Mouse (Mus musculus): ENCODE measurements around the gene Cdh11. TPM values are rescaled to one million over a fixed set of nuclear protein-coding genes. Genes with fewer than 3 reads are reported as not detected.
"Not testable (repeated sequence)": the region's sequence is repeated elsewhere in the genome, so short reads cannot be mapped to it uniquely, and the experiment has no call there.

The Cdh11 gene
- polyA plus RNA-seq, 1 experiment: 11.7 TPM

GRCm38 (mm10) chr8:102700245-102700644 lies 85.2 kb downstream of the Cdh11 start:
- TF ChIP-seq POLR2A (IDR thresholded peaks at IDR 0.05; ENCODE audit: borderline replicate concordance, insufficient read depth, low read length) (no peak), CTCF (IDR thresholded peaks at IDR 0.05; ENCODE audit: borderline replicate concordance, insufficient read depth, low read depth, low read length) (no peak)
- Histone ChIP-seq H3K4me1 (ENCODE audit: control insufficient read depth, insufficient read depth, low read length) (no peaks in the 10 kb centered on the region), H3K27me3 (ENCODE audit: control insufficient read depth, insufficient read depth, low read length) (no peaks in the 10 kb centered on the region), H3K27ac (ENCODE audit: insufficient read depth, low read length) (no peak overlapping the region), H3K4me3 (replicated peaks; ENCODE audit: insufficient read depth, low read depth, low read length) (no peak overlapping the region)
- WGBS: 66% methylated on average over 1 of the region's 1 CpGs
- no peak for DNase-seq

- Histone ChIP-seq H3K4me1 (ENCODE audit: control insufficient read depth, insufficient read depth, low read length) (no peaks in the 10 kb centered on the region), H3K27me3 (ENCODE audit: control insufficient read depth, insufficient read depth, low read length) (no peaks in the 10 kb centered on the region), H3K27ac (ENCODE audit: insufficient read depth, low read length) (no peak overlapping the region), H3K4me3 (replicated peaks; ENCODE audit: insufficient read depth, low read depth, low read length) (no peak overlapping the region)
- WGBS: 31% methylated on average over 11 of the region's 11 CpGs
- DNase-seq: no peak
- TF ChIP-seq POLR2A (IDR thresholded peaks at IDR 0.05; ENCODE audit: borderline replicate concordance, insufficient read depth, low read length) (no peak), CTCF (IDR thresholded peaks at IDR 0.05; ENCODE audit: borderline replicate concordance, insufficient read depth, low read depth, low read length) (no peak)
Observed at GRCm38 (mm10) chr8:102698232-102698837, 87.1 kb downstream of the Cdh11 start.

DNA sequence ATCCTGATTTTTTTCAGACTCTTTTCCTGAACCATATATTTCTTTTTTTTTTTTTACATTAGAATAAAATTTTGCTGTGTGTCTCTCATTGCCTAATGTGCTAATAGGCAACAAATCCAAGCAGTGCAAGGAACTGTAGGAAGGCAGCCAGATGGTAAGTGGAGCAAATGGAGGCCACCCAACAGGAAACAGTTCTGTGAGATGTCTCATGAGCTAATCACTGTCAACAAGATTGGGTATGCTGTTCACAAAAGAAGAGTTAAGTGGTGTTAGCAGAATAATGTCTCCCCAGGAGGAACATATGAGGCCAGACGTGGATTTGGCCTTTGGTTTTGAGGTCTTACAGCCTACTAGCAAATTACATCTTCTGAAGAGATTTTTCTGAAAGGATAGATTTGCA lies 92.0 kb downstream of the Cdh11 start:
- DNase-seq: no peak
- Histone ChIP-seq H3K4me1 (ENCODE audit: control insufficient read depth, insufficient read depth, low read length) (no peaks in the 10 kb centered on the region), H3K27me3 (ENCODE audit: control insufficient read depth, insufficient read depth, low read length) (no peaks in the 10 kb centered on the region), H3K4me3 (replicated peaks; ENCODE audit: insufficient read depth, low read depth, low read length) (no peak overlapping the region), H3K27ac (ENCODE audit: insufficient read depth, low read length) (no peak overlapping the region)
- TF ChIP-seq CTCF (IDR thresholded peaks at IDR 0.05; ENCODE audit: borderline replicate concordance, insufficient read depth, low read depth, low read length) (no peak), POLR2A (IDR thresholded peaks at IDR 0.05; ENCODE audit: borderline replicate concordance, insufficient read depth, low read length) (no peak)
- WGBS: 43% methylated on average over 1 of the region's 1 CpGs

- not testable (repeated sequence) for H3K27ac ChIP-seq (ENCODE audit: insufficient read depth, low read length); H3K4me1 ChIP-seq (ENCODE audit: control insufficient read depth, insufficient read depth, low read length); H3K4me3 ChIP-seq (replicated peaks; ENCODE audit: insufficient read depth, low read depth, low read length); DNase-seq; H3K27me3 ChIP-seq (ENCODE audit: control insufficient read depth, insufficient read depth, low read length)
- WGBS: 56% methylated on average over 7 of the region's 7 CpGs
Observed at GRCm38 (mm10) chr8:102685491-102685890, 100.0 kb downstream of the Cdh11 start.

DNA sequence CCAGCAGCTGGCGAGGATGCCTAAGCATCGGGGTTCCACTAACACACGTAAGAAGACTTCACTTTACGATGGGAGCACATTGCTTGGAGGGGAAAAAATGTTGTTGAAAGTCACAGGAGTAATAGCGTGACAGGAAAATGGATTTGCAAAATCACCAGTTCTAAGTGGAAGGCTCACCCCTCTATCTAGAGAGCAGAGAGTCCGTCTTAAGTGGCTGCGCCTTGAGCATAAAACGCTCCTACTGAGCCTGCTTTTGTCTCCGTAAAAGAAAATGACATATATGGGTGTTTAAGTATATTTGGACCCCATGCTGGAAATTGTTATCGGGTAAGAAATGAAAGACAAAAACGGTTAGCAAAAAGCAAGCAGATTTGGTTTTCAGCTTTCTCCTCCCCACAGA lies 100.4 kb downstream of the Cdh11 start:
- no peak overlapping the region for H3K27ac ChIP-seq (ENCODE audit: insufficient read depth, low read length)
- no peaks in the 10 kb centered on the region for H3K4me1 ChIP-seq (ENCODE audit: control insufficient read depth, insufficient read depth, low read length)
- WGBS: 59% methylated on average over 11 of the region's 11 CpGs
- TF ChIP-seq POLR2A (IDR thresholded peaks at IDR 0.05; ENCODE audit: borderline replicate concordance, insufficient read depth, low read length) (no peak), CTCF (IDR thresholded peaks at IDR 0.05; ENCODE audit: borderline replicate concordance, insufficient read depth, low read depth, low read length) (no peak)
- no peaks in the 10 kb centered on the region for H3K27me3 ChIP-seq (ENCODE audit: control insufficient read depth, insufficient read depth, low read length)
- H3K4me3 ChIP-seq (replicated peaks; ENCODE audit: insufficient read depth, low read depth, low read length): no peak overlapping the region
- no peak for DNase-seq

DNA sequence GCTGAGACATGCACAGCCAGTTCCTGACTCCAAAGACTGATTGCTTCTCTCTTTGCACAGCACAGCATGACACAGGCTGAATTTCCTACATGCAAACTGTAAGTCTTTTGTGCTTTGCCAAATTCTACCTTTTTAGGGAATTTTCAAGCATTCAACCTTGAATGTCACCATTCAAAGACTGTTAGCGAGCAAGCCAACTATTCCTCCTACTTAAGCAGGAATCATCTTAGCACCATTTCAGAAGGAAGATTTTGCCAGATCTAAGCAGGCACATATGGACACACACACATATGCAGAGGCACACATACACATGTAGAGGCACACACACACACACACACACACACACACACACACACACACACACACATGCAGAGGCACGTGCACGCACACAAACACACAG lies 108.3 kb downstream of the Cdh11 start:
- no peak for DNase-seq
- 87% methylated on average over 3 of the region's 3 CpGs for WGBS
- Histone ChIP-seq H3K27me3 (ENCODE audit: control insufficient read depth, insufficient read depth, low read length) (no peaks in the 10 kb centered on the region), H3K4me3 (replicated peaks; ENCODE audit: insufficient read depth, low read depth, low read length) (no peak overlapping the region), H3K27ac (ENCODE audit: insufficient read depth, low read length) (no peak overlapping the region), H3K4me1 (ENCODE audit: control insufficient read depth, insufficient read depth, low read length) (no peaks in the 10 kb centered on the region)
- TF ChIP-seq CTCF (IDR thresholded peaks at IDR 0.05; ENCODE audit: borderline replicate concordance, insufficient read depth, low read depth, low read length): no peak
- no peak for TF ChIP-seq POLR2A (IDR thresholded peaks at IDR 0.05; ENCODE audit: borderline replicate concordance, insufficient read depth, low read length)

GRCm38 (mm10) chr8:102664561-102664960 lies 120.9 kb downstream of the Cdh11 start:
- H3K27ac ChIP-seq (ENCODE audit: insufficient read depth, low read length); H3K27me3 ChIP-seq (ENCODE audit: control insufficient read depth, insufficient read depth, low read length); DNase-seq; H3K4me1 ChIP-seq (ENCODE audit: control insufficient read depth, insufficient read depth, low read length); H3K4me3 ChIP-seq (replicated peaks; ENCODE audit: insufficient read depth, low read depth, low read length): not testable (repeated sequence)
- WGBS: 88% methylated on average over 5 of the region's 5 CpGs

DNA sequence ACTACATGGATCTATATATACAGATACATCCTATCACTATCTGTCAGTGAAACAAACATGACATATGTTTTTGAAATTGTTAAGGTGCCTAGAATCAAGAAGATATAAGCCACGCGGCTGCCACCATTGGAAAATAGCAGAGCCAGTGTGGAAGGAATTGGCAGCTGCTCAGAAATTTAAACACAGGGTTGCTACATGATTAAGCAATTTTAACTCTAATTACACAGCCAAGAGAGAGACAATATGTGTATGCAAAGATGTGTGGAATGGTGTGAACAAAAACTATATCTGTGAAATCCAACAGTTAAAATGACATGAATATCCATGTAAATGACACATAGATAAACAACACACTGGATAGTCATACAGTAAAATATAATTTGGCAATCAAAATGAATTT lies 128.9 kb downstream of the Cdh11 start:
- 27% methylated on average over 2 of the region's 2 CpGs for WGBS
- Histone ChIP-seq H3K4me3 (replicated peaks; ENCODE audit: insufficient read depth, low read depth, low read length) (no peak overlapping the region), H3K27me3 (ENCODE audit: control insufficient read depth, insufficient read depth, low read length) (no peaks in the 10 kb centered on the region), H3K4me1 (ENCODE audit: control insufficient read depth, insufficient read depth, low read length) (no peaks in the 10 kb centered on the region), H3K27ac (ENCODE audit: insufficient read depth, low read length) (no peak overlapping the region)
- TF ChIP-seq POLR2A (IDR thresholded peaks at IDR 0.05; ENCODE audit: borderline replicate concordance, insufficient read depth, low read length) (no peak), CTCF (IDR thresholded peaks at IDR 0.05; ENCODE audit: borderline replicate concordance, insufficient read depth, low read depth, low read length) (no peak)
- no peak for DNase-seq

Measured in cerebellum, adult 2 months (tissue).